Mouse (Mus musculus) MEL (cell line): ENCODE results near the gene Tmem131. TPM values are rescaled to one million over a fixed set of nuclear protein-coding genes. Genes with fewer than 3 reads are reported as not detected.

Experiments used
- DNase-seq: peaks from one replicate; pipeline ENCODE4 v3.0.0; 2011; ENCODE audit warnings: low read depth, low spot score
- H3K27ac ChIP-seq: 2 replicates; pipeline ENCODE4 v1.5.1; 2012; ENCODE audit warnings: low read depth, mild to moderate bottlenecking, control low read depth, low read length, moderate library complexity; ENCODE audit not compliant: control insufficient read depth
- H3K27me3 ChIP-seq, 2 experiments: fragments of 150-350 bp in 1 of 2; sonication (generic) in 1 of 2; 2 replicates each; pipeline ENCODE4 v1.6.1; 2012; ENCODE audit warnings: low read length in 2 of 2, mild to moderate bottlenecking in 2 of 2, improper control_type of control experiment in 1 of 2, moderate library complexity in 1 of 2; ENCODE audit not compliant: insufficient read depth in 2 of 2, control insufficient read depth in 1 of 2
- H3K36me3 ChIP-seq, 2 experiments: 2 replicates each; pipeline ENCODE4 v1.6.1; 2012 to 2014; ENCODE audit warnings: low read length in 2 of 2, improper control_type of control experiment in 1 of 2, inconsistent platforms in 1 of 2, mild to moderate bottlenecking in 1 of 2; ENCODE audit not compliant: insufficient read depth in 2 of 2, control insufficient read depth in 1 of 2
- H3K4me1 ChIP-seq, 2 experiments: fragments of 150-350 bp in 1 of 2; sonication (generic) in 1 of 2; 2 replicates each; pipeline ENCODE4 v1.6.1; 2012; ENCODE audit warnings: low read length in 2 of 2, improper control_type of control experiment in 1 of 2, mild to moderate bottlenecking in 1 of 2; ENCODE audit not compliant: insufficient read depth in 2 of 2, control insufficient read depth in 1 of 2
- H3K4me3 ChIP-seq, 2 experiments: fragments of 150-350 bp in 1 of 2; sonication (generic) in 1 of 2; 2 replicates each; pipeline ENCODE4 v1.5.1; 2012; ENCODE audit warnings: low read depth in 2 of 2, low read length in 2 of 2, mild to moderate bottlenecking in 2 of 2, moderate library complexity in 2 of 2, control low read depth in 1 of 2, improper control_type of control experiment in 1 of 2; ENCODE audit not compliant: control insufficient read depth in 1 of 2, insufficient read depth in 1 of 2
- H3K79me2 ChIP-seq: 2 replicates; pipeline ENCODE4 v1.6.1; 2012; ENCODE audit warnings: mild to moderate bottlenecking, low read length, moderate library complexity; ENCODE audit not compliant: control insufficient read depth, poor library complexity, insufficient read depth
- H3K9ac ChIP-seq: 2 replicates; pipeline ENCODE4 v1.6.1; 2012; ENCODE audit warnings: low read depth, mild to moderate bottlenecking, control low read depth, low read length, moderate library complexity; ENCODE audit not compliant: control insufficient read depth, poor library complexity, severe bottlenecking
- H3K9me3 ChIP-seq: fragments of 150-350 bp; sonication (generic); replicated peaks from 2 replicates; pipeline ENCODE4 v1.6.1; 2012; ENCODE audit warnings: mild to moderate bottlenecking, low read length, improper control_type of control experiment, moderate library complexity; ENCODE audit not compliant: insufficient read depth
- BHLHE40 ChIP-seq: IDR thresholded peaks from 2 replicates; pipeline ENCODE4 v1.6.1; 2012; ENCODE audit warnings: low read depth, mild to moderate bottlenecking, inconsistent platforms, low read length, improper control_type of control experiment, borderline replicate concordance
- CTCF ChIP-seq, 3 experiments: IDR thresholded peaks in 2 of 3; conservative IDR thresholded peaks in 1 of 3; 2 replicates each; pipeline ENCODE4 v1.5.1; 2011 to 2012; ENCODE audit warnings: low read length in 3 of 3, low read depth in 2 of 3, mild to moderate bottlenecking in 2 of 3, improper control_type of control experiment in 1 of 3, inconsistent platforms in 1 of 3, mixed read lengths in 1 of 3, moderate library complexity in 1 of 3; ENCODE audit not compliant: control insufficient read depth in 1 of 3, insufficient read depth in 1 of 3, poor library complexity in 1 of 3, severe bottlenecking in 1 of 3
- E2F4 ChIP-seq: IDR thresholded peaks from 2 replicates; pipeline ENCODE4 v1.6.1; 2011; ENCODE audit warnings: low read depth, low read length, improper control_type of control experiment, borderline replicate concordance
- GATA1 ChIP-seq: IDR thresholded peaks from 2 replicates; pipeline ENCODE4 v1.6.1; 2011; ENCODE audit warnings: low read depth, low read length, improper control_type of control experiment
- HCFC1 ChIP-seq: IDR thresholded peaks from 2 replicates; pipeline ENCODE4 v1.6.1; 2012; ENCODE audit warnings: low read depth, mild to moderate bottlenecking, inconsistent platforms, low read length, improper control_type of control experiment, moderate library complexity
- KAT2A ChIP-seq: conservative IDR thresholded peaks from 2 replicates; pipeline ENCODE4 v1.6.1; 2012; ENCODE audit warnings: low read depth, low read length, improper control_type of control experiment, inconsistent platforms
- MAFK ChIP-seq: IDR thresholded peaks from 2 replicates; pipeline ENCODE4 v1.6.1; 2011; ENCODE audit warnings: low read depth, mild to moderate bottlenecking, low read length, improper control_type of control experiment, borderline replicate concordance
- MAX ChIP-seq: IDR thresholded peaks from 2 replicates; pipeline ENCODE4 v1.6.1; 2011; ENCODE audit warnings: low read length, improper control_type of control experiment
- MAZ ChIP-seq: IDR thresholded peaks from 2 replicates; pipeline ENCODE4 v1.6.1; 2012; ENCODE audit warnings: low read depth, mild to moderate bottlenecking, inconsistent platforms, low read length, improper control_type of control experiment
- MXI1 ChIP-seq: IDR thresholded peaks from 2 replicates; pipeline ENCODE4 v1.6.1; 2011; ENCODE audit warnings: mild to moderate bottlenecking, low read depth, low read length, improper control_type of control experiment
- NELFE ChIP-seq: IDR thresholded peaks from 2 replicates; pipeline ENCODE4 v1.6.1; 2011; ENCODE audit warnings: low read depth, low read length, improper control_type of control experiment
- POLR2AphosphoS2 ChIP-seq: IDR thresholded peaks from 2 replicates; pipeline ENCODE4 v1.6.1; 2011; ENCODE audit warnings: low read length, improper control_type of control experiment
- POLR2AphosphoS5 ChIP-seq: IDR thresholded peaks from 2 replicates; pipeline ENCODE4 v1.6.1; 2012; ENCODE audit warnings: low read depth, borderline replicate concordance, mild to moderate bottlenecking, inconsistent platforms, low read length, moderate library complexity, mixed read lengths
- RAD21 ChIP-seq: IDR thresholded peaks from 2 replicates; pipeline ENCODE4 v1.6.1; 2011; ENCODE audit warnings: mild to moderate bottlenecking, low read depth, low read length, improper control_type of control experiment
- TBP ChIP-seq: IDR thresholded peaks from 2 replicates; pipeline ENCODE4 v1.8.0; 2011; ENCODE audit warnings: low read depth, low read length, improper control_type of control experiment
- ZKSCAN1 ChIP-seq: IDR thresholded peaks from 2 replicates; pipeline ENCODE4 v1.6.1; 2012; ENCODE audit warnings: low read depth, mild to moderate bottlenecking, inconsistent platforms, low read length, improper control_type of control experiment, moderate library complexity
- polyA plus RNA-seq, 2 experiments: library from polyadenylated mRNA; stranded (reverse) in 1 of 2; unstranded in 1 of 2; fragments of >175 nt in 1 of 2; fragments of >200 nt in 1 of 2; gene quantifications; 2 replicates each; pipeline versions ENCODE4 v1.2.1 to v1.2.4; 2012; ENCODE audit warnings: low replicate concordance in 2 of 2, low read depth in 1 of 2; ENCODE audit not compliant: insufficient read length in 2 of 2, insufficient read depth in 1 of 2, missing spikeins in 1 of 2
- total RNA-seq: library from RNA; depleted of rRNA; stranded (reverse); fragments of 300-350 nt; gene quantifications from 2 replicates; pipeline ENCODE4 v1.2.3, GENCODE M21; 2012

Tmem131 gene
- total and polyA plus RNA-seq, 3 experiments: 11.4 to 196 (median 48.8) TPM

GRCm38 (mm10) chr1:36899622-36900021 is 43.8 kb downstream of the Tmem131 start:
- no peaks in the 10 kb centered on the region for H3K9me3 ChIP-seq
- H3K4me1 ChIP-seq: peaks cover 0 to 3% of the 10 kb centered on the region in 2 experiments; a peak in 2 of 4 replicates
- H3K4me3 ChIP-seq: no peak overlapping the region
- TF ChIP-seq TBP: no peak
- no peak for TF ChIP-seq MAZ
- no peak for TF ChIP-seq POLR2AphosphoS2
- TF ChIP-seq HCFC1: no peak
- no peak for TF ChIP-seq RAD21
- no peak for TF ChIP-seq KAT2A
- no peak for TF ChIP-seq POLR2AphosphoS5
- no peak for TF ChIP-seq GATA1
- TF ChIP-seq CTCF (IDR thresholded peaks at IDR 0.05 in 2 of 3, conservative IDR thresholded peaks at IDR 0.05 in 1 of 3; ENCODE audit: control insufficient read depth in 1 of 3, insufficient read depth in 1 of 3, low read depth in 2 of 3, low read length in 3 of 3, poor library complexity in 1 of 3, severe bottlenecking in 1 of 3): no peak
- no peak for TF ChIP-seq E2F4
- TF ChIP-seq MXI1: no peak
- no peak for TF ChIP-seq MAFK
- no peak for DNase-seq
- H3K79me2 ChIP-seq: peaks cover 32% of the 10 kb centered on the region
- no peak overlapping the region for H3K27ac ChIP-seq
- H3K27me3 ChIP-seq: no peaks in the 10 kb centered on the region
- H3K36me3 ChIP-seq: peaks cover 0 to 3% of the 10 kb centered on the region in 2 experiments; a peak in 3 of 4 replicates
- H3K9ac ChIP-seq: no peak overlapping the region

- no peaks in the 10 kb centered on the region for H3K27me3 ChIP-seq
- H3K79me2 ChIP-seq: peaks cover 26% of the 10 kb centered on the region
- DNase-seq: no peak
- H3K9me3 ChIP-seq: no peaks in the 10 kb centered on the region
- H3K9ac ChIP-seq: no peak overlapping the region
- H3K27ac ChIP-seq: no peak overlapping the region
- TF ChIP-seq NELFE: no peak
- TF ChIP-seq HCFC1: no peak
- TF ChIP-seq MAX: no peak
- no peak for TF ChIP-seq BHLHE40
- no peak for TF ChIP-seq TBP
- no peak for TF ChIP-seq MAFK
- no peak for TF ChIP-seq ZKSCAN1
- no peak for TF ChIP-seq E2F4
- no peak overlapping the region for H3K4me3 ChIP-seq
- peaks cover 0 to 9% of the 10 kb centered on the region in 2 experiments; a peak in 3 of 4 replicates for H3K36me3 ChIP-seq
- peaks cover 0 to 8% of the 10 kb centered on the region in 2 experiments; a peak in 3 of 4 replicates for H3K4me1 ChIP-seq
Observed at GRCm38 (mm10) chr1:36896423-36896822, 47.0 kb downstream of the Tmem131 start.

- no peak overlapping the region for H3K27ac ChIP-seq
- no peaks in the 10 kb centered on the region for H3K27me3 ChIP-seq
- H3K9ac ChIP-seq: no peak overlapping the region
- no peak for TF ChIP-seq MAX
- peak; percentile 58 for TF ChIP-seq MXI1
- peaks cover 23% of the 10 kb centered on the region for H3K79me2 ChIP-seq
- no peaks in the 10 kb centered on the region for H3K9me3 ChIP-seq
- H3K4me1 ChIP-seq: peaks cover 0 to 8% of the 10 kb centered on the region in 2 experiments; a peak in 2 of 4 replicates
- no peak overlapping the region for H3K4me3 ChIP-seq
- no peak for DNase-seq
- H3K36me3 ChIP-seq: peaks cover 0 to 9% of the 10 kb centered on the region in 2 experiments; a peak in 3 of 4 replicates
Observed at GRCm38 (mm10) chr1:36895452-36895851, 48.0 kb downstream of the Tmem131 start.
